Mouse (Mus musculus): ENCODE measurements at regions not wholly inside any gene's neighbourhood (a gene's known extent, or its start where the extent isn't known, plus 50 kb on each side); places are given as distances from the start of the nearest gene placed in this dataset.
A peak's percentile ranks its signal among the peaks of the same experiment; 100 is the strongest.

DNA sequence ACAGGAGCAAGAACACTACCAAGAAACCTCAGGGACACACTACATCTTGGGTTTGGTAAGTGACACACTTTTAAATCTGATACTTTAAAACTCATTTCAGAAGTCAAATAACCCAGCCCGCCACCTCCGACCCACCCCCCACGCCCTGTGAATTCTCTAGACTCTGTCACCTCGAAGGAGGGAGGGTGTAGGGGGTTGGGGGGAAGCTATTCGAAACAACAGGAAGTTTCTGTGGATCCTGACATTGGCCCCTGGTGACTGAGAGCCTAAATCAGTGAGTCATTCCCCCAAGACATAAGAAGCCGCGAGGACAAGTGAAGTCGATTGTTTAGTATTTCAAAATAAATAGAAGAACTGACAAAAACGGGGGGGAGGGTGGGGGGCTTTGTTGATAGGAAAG, 198.7 kb upstream of the Spdye4c start:
- Histone ChIP-seq H3K9me3 (no peaks in the 10 kb centered on the region), H3K27me3 (peaks cover 4% of the 10 kb centered on the region; the same call in 1 of the 2 replicates), H3K4me3 (no peak overlapping the region), H3K4me2 (no peak overlapping the region), H3K9ac (no peak overlapping the region), H3K36me3 (no peaks in the 10 kb centered on the region), H3K4me1 (peaks cover 16% of the 10 kb centered on the region), H3K27ac (no peak overlapping the region)
- no peak for ATAC-seq (ENCODE audit: insufficient number of reproducible peaks, low FRiP score, low TSS enrichment, low read depth)
- WGBS = 20% methylated on average over 9 of the region's 9 CpGs

DNA sequence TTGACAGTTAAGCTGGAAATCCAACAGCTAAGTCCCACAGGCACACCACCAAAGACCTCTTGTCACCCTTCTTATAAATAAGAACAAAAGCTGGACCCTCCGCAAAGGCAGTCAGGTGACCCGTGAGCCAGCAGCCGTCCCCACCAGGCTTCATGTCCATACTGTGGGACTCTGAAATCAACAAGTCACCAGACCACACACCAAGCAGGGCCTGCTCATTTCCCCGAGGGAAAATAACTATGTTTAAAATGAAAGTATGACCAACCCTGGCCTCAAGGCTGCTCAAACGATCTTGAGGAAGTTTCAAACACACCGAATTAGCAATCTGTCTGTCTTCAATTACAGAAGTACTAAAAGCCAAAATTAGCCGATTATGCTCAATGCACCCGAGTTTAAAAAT, 197.6 kb upstream of the Spdye4c start:
- WGBS = 23% methylated on average over 8 of the region's 8 CpGs

DNA sequence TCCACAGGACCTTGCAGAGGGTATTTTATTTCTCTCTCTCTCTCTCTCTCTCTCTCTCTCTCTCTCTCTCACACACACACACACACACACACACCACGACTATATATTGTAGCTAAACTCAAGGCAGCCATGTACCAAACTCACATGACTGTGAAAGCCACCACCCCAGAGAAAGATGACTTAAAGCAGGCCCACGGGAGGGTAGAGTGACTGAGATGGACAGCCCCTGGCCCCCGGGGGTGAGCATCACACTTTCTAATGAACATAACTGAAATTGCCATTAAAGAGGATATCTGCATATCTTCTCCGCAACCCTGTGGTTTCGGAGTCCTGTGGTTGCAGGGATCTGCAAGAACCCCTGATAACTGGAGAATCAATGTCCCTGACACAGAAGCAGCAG, 197.1 kb upstream of the Spdye4c start:
- peaks cover 12% of the 10 kb centered on the region for H3K4me1 ChIP-seq
- ATAC-seq (ENCODE audit: insufficient number of reproducible peaks, low FRiP score, low TSS enrichment, low read depth) = no peak
- 76% methylated on average over 5 of the region's 5 CpGs for whole genome bisulfite sequencing

More for the DNA sequence above, 197.6 kb upstream of the Spdye4c start:
- no peak for ATAC-seq (ENCODE audit: insufficient number of reproducible peaks, low FRiP score, low TSS enrichment, low read depth)
- no peak overlapping the region for H3K4me3 ChIP-seq
- peaks cover 4% of the 10 kb centered on the region; the same call in 1 of the 2 replicates for H3K27me3 ChIP-seq
- H3K9ac ChIP-seq = no peak overlapping the region
- H3K36me3 ChIP-seq = no peaks in the 10 kb centered on the region
- H3K4me1 ChIP-seq = peaks cover 16% of the 10 kb centered on the region
- no peak overlapping the region for H3K27ac ChIP-seq
- H3K9me3 ChIP-seq = no peaks in the 10 kb centered on the region
- no peak overlapping the region for H3K4me2 ChIP-seq

DNA sequence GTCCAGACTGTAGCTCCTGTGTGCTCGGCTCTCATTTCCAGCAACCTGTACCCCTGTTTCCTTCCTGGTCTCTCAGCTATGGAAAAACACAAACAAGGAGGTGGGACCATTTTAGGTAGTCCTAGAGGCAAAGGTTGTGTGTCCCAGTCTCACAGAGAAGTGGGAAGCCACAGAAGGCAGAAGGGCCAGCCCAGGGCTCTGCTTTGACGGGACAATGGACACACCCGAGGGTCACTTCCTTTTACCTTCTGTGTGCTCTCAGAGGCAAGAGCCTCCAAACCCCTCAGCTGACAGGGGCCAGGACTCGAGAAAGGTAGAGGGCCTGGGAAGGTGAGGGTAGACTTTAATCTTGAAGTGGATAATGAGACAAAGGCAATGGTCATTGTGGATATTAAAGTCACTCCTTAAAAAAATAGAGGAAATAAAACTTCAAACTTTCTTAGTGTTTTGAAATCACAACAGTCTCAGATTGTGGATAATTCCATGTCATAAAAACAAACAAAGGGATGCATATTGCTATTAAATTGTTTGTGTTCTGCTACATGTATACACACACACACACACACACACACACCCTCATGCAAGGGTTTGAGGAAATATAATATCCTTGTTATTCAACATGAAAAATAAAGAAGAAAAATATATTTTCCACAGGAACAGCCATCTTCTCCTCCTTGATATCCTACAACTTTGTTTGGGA, 195.6 kb upstream of the Spdye4c start:
- Histone ChIP-seq H3K4me1 (peaks cover 9% of the 10 kb centered on the region), H3K27ac (no peak overlapping the region), H3K9me3 (no peaks in the 10 kb centered on the region), H3K4me3 (no peak overlapping the region), H3K9ac (no peak overlapping the region), H3K27me3 (peaks cover 4% of the 10 kb centered on the region; the same call in 1 of the 2 replicates), H3K4me2 (no peak overlapping the region), H3K36me3 (no peaks in the 10 kb centered on the region)
- 59% methylated on average over 4 of the region's 4 CpGs for WGBS
- no peak for ATAC-seq (ENCODE audit: insufficient number of reproducible peaks, low FRiP score, low TSS enrichment, low read depth)

More for the DNA sequence above, 197.1 kb upstream of the Spdye4c start:
- Histone ChIP-seq H3K9ac (no peak overlapping the region), H3K9me3 (no peaks in the 10 kb centered on the region), H3K36me3 (no peaks in the 10 kb centered on the region), H3K4me2 (no peak overlapping the region), H3K27me3 (peaks cover 4% of the 10 kb centered on the region; the same call in 1 of the 2 replicates), H3K4me3 (no peak overlapping the region), H3K27ac (no peak overlapping the region)

DNA sequence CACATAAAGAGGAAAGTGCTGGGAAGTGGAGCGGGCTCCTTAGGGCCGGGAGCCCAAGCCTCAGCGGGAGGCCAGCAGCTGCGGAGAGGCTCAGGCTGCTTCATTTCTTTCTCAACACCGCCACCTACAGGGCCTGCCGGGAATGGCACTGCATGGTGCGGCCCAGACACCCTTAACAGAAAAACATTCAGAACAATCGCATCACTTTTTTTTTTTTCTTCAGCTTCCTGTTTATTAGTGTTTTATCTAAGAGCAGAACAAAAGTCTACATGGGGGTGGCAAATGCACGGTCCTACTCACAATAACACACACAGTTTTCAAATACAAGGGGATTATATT, 195.0 kb upstream of the Spdye4c start:
- peak; percentile 78; the same call in 1 of the 2 replicates for ATAC-seq (ENCODE audit: insufficient number of reproducible peaks, low FRiP score, low TSS enrichment, low read depth)
- Histone ChIP-seq H3K4me2 (no peak overlapping the region), H3K4me1 (peaks cover 9% of the 10 kb centered on the region), H3K4me3 (no peak overlapping the region), H3K27me3 (peaks cover 4% of the 10 kb centered on the region; the same call in 1 of the 2 replicates), H3K9ac (no peak overlapping the region), H3K27ac (no peak overlapping the region), H3K9me3 (no peaks in the 10 kb centered on the region), H3K36me3 (no peaks in the 10 kb centered on the region)
- WGBS = 2% methylated on average over 9 of the region's 9 CpGs

DNA sequence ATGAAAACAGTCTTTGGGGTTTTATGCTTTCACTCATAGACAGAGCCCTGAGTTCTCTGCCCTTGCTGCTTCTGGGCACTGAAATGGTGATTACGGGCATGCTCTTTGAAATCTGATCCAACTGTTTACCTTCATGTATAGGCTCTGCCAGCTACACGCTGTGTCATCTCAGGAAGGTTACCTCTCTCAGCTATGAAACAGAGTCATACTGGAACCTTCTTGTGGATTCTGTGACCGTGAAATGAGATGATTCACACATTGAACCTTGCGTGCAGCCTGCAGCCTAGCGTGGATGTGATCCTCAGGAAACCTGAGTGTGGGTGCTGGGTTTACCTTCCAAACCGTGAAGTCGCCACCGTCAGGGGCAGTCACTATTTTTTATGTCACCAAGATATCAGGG, 189.7 kb upstream of the Spdye4c start:
- H3K36me3 ChIP-seq = no peaks in the 10 kb centered on the region
- H3K27ac ChIP-seq = no peak overlapping the region
- WGBS = 54% methylated on average over 8 of the region's 8 CpGs
- no peaks in the 10 kb centered on the region for H3K27me3 ChIP-seq
- H3K4me3 ChIP-seq = no peak overlapping the region
- ATAC-seq (ENCODE audit: insufficient number of reproducible peaks, low FRiP score, low TSS enrichment, low read depth) = no peak
- H3K4me1 ChIP-seq = peaks cover 17% of the 10 kb centered on the region
- H3K4me2 ChIP-seq = no peak overlapping the region
- H3K9ac ChIP-seq = no peak overlapping the region
- H3K9me3 ChIP-seq = no peaks in the 10 kb centered on the region

DNA sequence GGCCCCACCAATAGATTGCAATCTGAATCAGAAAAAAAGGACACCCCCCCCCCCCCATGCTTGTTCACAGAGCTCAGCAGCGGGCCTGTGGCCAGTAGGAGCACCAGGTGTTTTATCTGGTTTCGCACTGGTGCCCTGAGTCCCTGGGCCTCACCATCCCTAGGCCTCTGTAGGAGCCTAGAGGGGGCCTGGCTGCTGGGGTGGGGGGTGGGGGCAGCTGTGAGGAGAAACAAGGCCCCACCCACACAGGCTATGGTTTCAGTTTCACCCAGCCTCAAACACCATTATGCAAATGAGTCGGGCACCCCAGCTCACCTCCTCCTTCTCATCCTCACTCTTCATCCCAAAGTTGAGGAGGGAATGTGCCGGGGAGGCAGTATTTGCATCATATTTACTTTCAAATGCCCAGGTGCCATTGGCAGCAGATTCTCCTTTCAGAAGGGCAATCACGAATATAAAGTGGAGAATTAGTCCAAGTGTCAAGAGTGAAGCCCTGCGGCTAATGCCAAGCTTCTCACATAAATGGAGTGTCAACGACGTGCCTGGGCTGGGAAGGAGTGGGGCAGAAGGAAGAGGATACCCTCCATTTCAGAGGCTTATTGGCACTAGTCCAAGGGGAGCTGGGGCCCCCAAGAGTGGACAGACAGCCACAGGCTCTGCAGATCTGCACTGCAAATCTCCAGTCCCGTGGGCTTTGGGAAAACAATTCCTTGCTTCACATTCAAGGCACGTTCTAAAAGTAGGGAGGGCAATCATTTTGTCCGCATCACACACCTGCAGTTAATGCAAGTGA, 187.7 kb upstream of the Spdye4c start:
- 29% methylated on average over 11 of the region's 11 CpGs for WGBS

DNA sequence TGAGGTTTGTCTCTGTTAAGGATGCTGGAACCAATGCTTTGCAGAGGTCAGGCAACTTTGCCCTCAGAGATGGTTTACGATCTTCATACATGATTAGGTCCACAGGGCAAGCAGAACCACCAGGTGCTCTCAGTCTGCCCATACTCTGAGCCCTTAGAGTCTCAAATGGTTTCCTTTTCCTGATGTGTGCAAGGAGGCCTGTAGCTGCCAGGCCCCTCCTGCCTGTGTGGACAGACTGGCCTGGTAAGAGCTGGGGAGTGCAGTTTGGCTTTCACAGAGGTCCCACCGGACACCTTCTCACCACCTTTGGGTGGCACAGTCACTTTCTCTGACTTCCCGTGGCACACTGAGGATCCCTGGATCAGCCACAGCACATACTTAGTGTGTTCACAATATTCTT, 186.6 kb upstream of the Spdye4c start:
- H3K4me1 ChIP-seq = peaks cover 17% of the 10 kb centered on the region
- H3K4me3 ChIP-seq = no peak overlapping the region
- no peaks in the 10 kb centered on the region for H3K27me3 ChIP-seq
- 74% methylated on average over 3 of the region's 3 CpGs for WGBS
- no peak overlapping the region for H3K27ac ChIP-seq
- no peaks in the 10 kb centered on the region for H3K36me3 ChIP-seq
- H3K4me2 ChIP-seq = no peak overlapping the region
- H3K9ac ChIP-seq = no peak overlapping the region
- no peak for ATAC-seq (ENCODE audit: insufficient number of reproducible peaks, low FRiP score, low TSS enrichment, low read depth)
- no peaks in the 10 kb centered on the region for H3K9me3 ChIP-seq

More for the DNA sequence above, 187.7 kb upstream of the Spdye4c start:
- no peak overlapping the region for H3K27ac ChIP-seq
- peaks cover 17% of the 10 kb centered on the region for H3K4me1 ChIP-seq
- no peak overlapping the region for H3K4me2 ChIP-seq
- no peak for ATAC-seq (ENCODE audit: insufficient number of reproducible peaks, low FRiP score, low TSS enrichment, low read depth)
- no peak overlapping the region for H3K9ac ChIP-seq
- H3K36me3 ChIP-seq = no peaks in the 10 kb centered on the region
- H3K9me3 ChIP-seq = no peaks in the 10 kb centered on the region
- H3K4me3 ChIP-seq = no peak overlapping the region
- H3K27me3 ChIP-seq = no peaks in the 10 kb centered on the region

DNA sequence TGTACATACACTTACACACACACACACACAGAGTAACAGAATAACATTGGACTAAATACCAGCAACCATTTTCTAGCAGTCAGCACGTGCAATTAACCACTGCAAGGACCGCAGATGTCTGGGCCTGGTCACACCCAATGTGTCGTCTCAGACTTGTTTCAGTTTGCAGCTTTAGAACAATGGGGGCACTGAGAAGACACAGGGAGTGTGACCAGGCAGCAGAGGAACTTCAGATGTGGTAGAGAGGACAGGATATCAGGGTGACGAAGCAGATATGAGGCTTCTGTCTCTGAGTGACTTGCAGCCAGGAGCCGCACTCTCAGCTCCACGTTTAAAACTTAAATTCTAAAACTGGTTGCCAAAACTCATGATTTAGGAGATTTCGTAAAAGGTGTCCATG, 183.9 kb upstream of the Spdye4c start:
- ATAC-seq (ENCODE audit: insufficient number of reproducible peaks, low FRiP score, low TSS enrichment, low read depth) = no peak
- 81% methylated on average over 7 of the region's 7 CpGs for WGBS
- Histone ChIP-seq H3K4me2 (no peak overlapping the region), H3K9me3 (no peaks in the 10 kb centered on the region), H3K9ac (no peak overlapping the region), H3K36me3 (no peaks in the 10 kb centered on the region), H3K4me1 (peaks cover 17% of the 10 kb centered on the region), H3K4me3 (no peak overlapping the region), H3K27me3 (no peaks in the 10 kb centered on the region), H3K27ac (no peak overlapping the region)

DNA sequence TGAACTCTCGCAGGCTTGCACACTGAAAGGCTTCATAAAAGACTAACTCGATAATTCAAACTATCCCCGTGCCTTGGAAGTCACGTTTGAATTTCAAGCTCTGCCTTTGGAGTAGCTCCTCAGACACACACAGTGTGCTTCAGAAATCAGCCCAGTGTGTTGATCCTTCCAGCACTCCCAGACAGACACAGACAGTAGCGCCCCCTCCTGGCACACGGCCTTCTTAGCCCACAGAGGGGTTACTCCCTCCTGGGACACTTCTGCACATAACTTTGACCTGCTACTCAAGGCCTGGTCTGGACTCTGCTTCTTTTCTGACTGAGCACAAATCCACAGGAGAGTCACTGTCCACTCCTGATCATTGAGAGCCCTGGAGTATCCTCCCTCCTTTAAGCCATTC, 182.3 kb upstream of the Spdye4c start:
- no peak for ATAC-seq (ENCODE audit: insufficient number of reproducible peaks, low FRiP score, low TSS enrichment, low read depth)
- H3K36me3 ChIP-seq = no peaks in the 10 kb centered on the region
- no peak overlapping the region for H3K27ac ChIP-seq
- no peaks in the 10 kb centered on the region for H3K27me3 ChIP-seq
- H3K9ac ChIP-seq = no peak overlapping the region
- H3K9me3 ChIP-seq = no peaks in the 10 kb centered on the region
- no peak overlapping the region for H3K4me2 ChIP-seq
- WGBS = 39% methylated on average over 6 of the region's 6 CpGs
- no peak overlapping the region for H3K4me3 ChIP-seq
- H3K4me1 ChIP-seq = peaks cover 16% of the 10 kb centered on the region

DNA sequence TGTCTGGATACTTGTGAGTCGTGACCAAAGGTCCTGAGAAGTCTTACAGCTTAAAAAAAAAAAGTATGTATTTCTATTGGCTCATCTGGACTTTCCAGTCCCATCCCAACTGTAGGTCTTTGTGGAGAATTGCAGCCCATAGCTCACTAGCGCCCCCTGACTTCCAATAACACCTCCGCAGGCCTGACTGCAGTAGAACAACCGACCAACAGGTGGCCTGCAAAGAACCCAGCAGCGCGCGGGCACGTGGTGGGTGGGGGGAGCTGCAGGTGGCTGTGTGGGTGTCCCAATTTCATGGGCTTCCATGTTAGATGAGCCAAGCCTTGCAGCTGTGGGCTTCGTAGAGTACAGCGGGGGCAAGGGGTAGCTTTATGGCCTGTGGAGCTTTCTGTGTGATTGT, 178.7 kb upstream of the Spdye4c start:
- H3K4me1 ChIP-seq = peaks cover 14% of the 10 kb centered on the region; the same call in 1 of the 2 replicates
- H3K36me3 ChIP-seq = no peaks in the 10 kb centered on the region
- no peak overlapping the region for H3K4me2 ChIP-seq
- H3K9ac ChIP-seq = no peak overlapping the region
- no peak overlapping the region for H3K4me3 ChIP-seq
- no peaks in the 10 kb centered on the region for H3K9me3 ChIP-seq
- no peak overlapping the region for H3K27ac ChIP-seq
- no peak for ATAC-seq (ENCODE audit: insufficient number of reproducible peaks, low FRiP score, low TSS enrichment, low read depth)
- 7% methylated on average over 10 of the region's 10 CpGs for WGBS
- H3K27me3 ChIP-seq = no peaks in the 10 kb centered on the region

DNA sequence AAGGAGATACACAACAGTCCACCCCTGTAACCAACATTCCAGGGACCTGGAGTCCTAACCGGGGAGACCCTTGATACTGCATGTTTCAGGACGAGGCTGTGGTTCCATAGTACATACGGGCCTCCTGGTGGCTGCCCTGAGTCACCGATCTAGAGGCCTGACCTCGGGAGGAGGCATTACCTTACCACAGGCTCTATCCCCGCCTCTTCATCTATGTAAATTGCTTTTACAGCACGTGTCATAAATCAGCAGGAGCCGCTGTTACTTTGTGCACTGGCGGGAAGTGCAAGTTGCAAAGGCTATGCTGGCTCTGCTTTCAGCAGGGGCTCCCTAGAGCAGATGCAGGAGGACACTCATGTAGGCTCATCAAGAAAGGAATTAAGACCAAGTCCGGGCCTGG, 178.0 kb upstream of the Spdye4c start:
- Histone ChIP-seq H3K9ac (no peak overlapping the region), H3K4me3 (no peak overlapping the region), H3K27ac (no peak overlapping the region), H3K9me3 (no peaks in the 10 kb centered on the region), H3K27me3 (no peaks in the 10 kb centered on the region), H3K4me1 (peaks cover 14% of the 10 kb centered on the region; the same call in 1 of the 2 replicates), H3K36me3 (no peaks in the 10 kb centered on the region), H3K4me2 (no peak overlapping the region)
- ATAC-seq (ENCODE audit: insufficient number of reproducible peaks, low FRiP score, low TSS enrichment, low read depth) = no peak
- 6% methylated on average over 10 of the region's 10 CpGs for WGBS
